Mouse (Mus musculus): Measurements from ENCODE around the gene Mlf2. TPM values are rescaled to one million over a fixed set of nuclear protein-coding genes. Genes with fewer than 3 reads are reported as not detected.
A peak's percentile ranks its signal among the peaks of the same experiment; 100 is the strongest.

Mlf2 gene
- polyA plus RNA-seq, 1 experiment from 2014 or later: 443 TPM

- H3K9ac ChIP-seq (ENCODE audit: low read depth, low read length): peak overlapping the region; percentile 20; the same call in 1 of the 2 replicates
- no peaks in the 10 kb centered on the region for H3K9me3 ChIP-seq (ENCODE audit: control insufficient read depth, low read length)
- H3K4me1 ChIP-seq (replicated peaks; ENCODE audit: control insufficient read depth, insufficient read depth, low read length): peaks cover 10% of the 10 kb centered on the region
- WGBS: 28% methylated on average over 9 of the region's 9 CpGs
- H3K36me3 ChIP-seq (ENCODE audit: control insufficient read depth, insufficient read depth, low read length): no peaks in the 10 kb centered on the region
- peak overlapping the region; percentile 30; the same call in 1 of the 2 replicates for H3K4me2 ChIP-seq (replicated peaks; ENCODE audit: low read depth, low read length)
- ATAC-seq (ENCODE audit: low FRiP score) (no peak), DNase-seq (ENCODE audit: low spot score) (peak; percentile 31)
- 0 out of 2 replicates have a peak overlapping the region, but pooled peaks have one; percentile 10 for H3K4me3 ChIP-seq (ENCODE audit: low read depth, low read length)
- H3K27me3 ChIP-seq (ENCODE audit: control insufficient read depth, insufficient read depth, low read length): no peaks in the 10 kb centered on the region
- H3K27ac ChIP-seq (ENCODE audit: low read depth, low read length): peak overlapping the region; percentile 100
These were observed 10.7 kb upstream of the Mlf2 start for GRCm38 (mm10) chr6:124920318-124921085.

DNA sequence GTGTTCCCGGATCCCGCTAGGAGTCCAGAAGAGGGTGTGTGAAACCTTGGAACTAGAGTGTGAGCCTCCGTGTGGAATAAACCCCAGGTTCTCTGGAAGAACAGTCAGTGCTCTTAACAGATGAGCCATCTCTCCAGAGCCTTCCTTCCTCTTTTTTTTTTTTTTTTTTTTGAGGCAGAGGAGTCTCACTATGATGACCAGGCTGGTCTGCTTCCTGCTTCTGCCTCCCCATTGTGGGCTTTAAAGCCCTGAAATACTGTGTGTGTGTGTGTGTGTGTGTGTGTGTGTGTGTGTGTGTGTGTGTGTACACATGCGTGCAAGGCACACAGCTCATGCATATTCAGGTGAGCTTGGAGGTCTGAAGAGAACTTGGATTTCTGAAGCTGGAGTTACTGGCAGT lies 9.6 kb upstream of the Mlf2 start:
- H3K9ac ChIP-seq (ENCODE audit: low read depth, low read length): no peak overlapping the region
- no peaks in the 10 kb centered on the region for H3K9me3 ChIP-seq (ENCODE audit: control insufficient read depth, low read length)
- DNase-seq (ENCODE audit: low spot score) (no peak), ATAC-seq (ENCODE audit: low FRiP score) (no peak)
- H3K4me1 ChIP-seq (replicated peaks; ENCODE audit: control insufficient read depth, insufficient read depth, low read length): peaks cover 6% of the 10 kb centered on the region; the same call in 1 of the 2 replicates
- H3K27me3 ChIP-seq (ENCODE audit: control insufficient read depth, insufficient read depth, low read length): no peaks in the 10 kb centered on the region
- WGBS: 81% methylated on average over 4 of the region's 4 CpGs
- H3K27ac ChIP-seq (ENCODE audit: low read depth, low read length): peak overlapping the region; percentile 100
- no peak overlapping the region for H3K4me2 ChIP-seq (replicated peaks; ENCODE audit: low read depth, low read length)
- no peak overlapping the region for H3K4me3 ChIP-seq (ENCODE audit: low read depth, low read length)
- H3K36me3 ChIP-seq (ENCODE audit: control insufficient read depth, insufficient read depth, low read length): no peaks in the 10 kb centered on the region

- H3K9me3 ChIP-seq (ENCODE audit: control insufficient read depth, low read length): no peaks in the 10 kb centered on the region
- H3K27ac ChIP-seq (ENCODE audit: low read depth, low read length): no peak overlapping the region
- ATAC-seq (ENCODE audit: low FRiP score) (no peak), DNase-seq (ENCODE audit: low spot score) (no peak)
- no peak overlapping the region for H3K9ac ChIP-seq (ENCODE audit: low read depth, low read length)
- H3K4me3 ChIP-seq (ENCODE audit: low read depth, low read length): no peak overlapping the region
- no peak overlapping the region for H3K4me2 ChIP-seq (replicated peaks; ENCODE audit: low read depth, low read length)
- 43% methylated on average over 12 of the region's 12 CpGs for WGBS
- peaks cover 3% of the 10 kb centered on the region; the same call in 1 of the 2 replicates for H3K4me1 ChIP-seq (replicated peaks; ENCODE audit: control insufficient read depth, insufficient read depth, low read length)
- H3K27me3 ChIP-seq (ENCODE audit: control insufficient read depth, insufficient read depth, low read length): no peaks in the 10 kb centered on the region
- no peaks in the 10 kb centered on the region for H3K36me3 ChIP-seq (ENCODE audit: control insufficient read depth, insufficient read depth, low read length)
These were observed 5.9 kb upstream of the Mlf2 start for GRCm38 (mm10) chr6:124925173-124925793.

DNA sequence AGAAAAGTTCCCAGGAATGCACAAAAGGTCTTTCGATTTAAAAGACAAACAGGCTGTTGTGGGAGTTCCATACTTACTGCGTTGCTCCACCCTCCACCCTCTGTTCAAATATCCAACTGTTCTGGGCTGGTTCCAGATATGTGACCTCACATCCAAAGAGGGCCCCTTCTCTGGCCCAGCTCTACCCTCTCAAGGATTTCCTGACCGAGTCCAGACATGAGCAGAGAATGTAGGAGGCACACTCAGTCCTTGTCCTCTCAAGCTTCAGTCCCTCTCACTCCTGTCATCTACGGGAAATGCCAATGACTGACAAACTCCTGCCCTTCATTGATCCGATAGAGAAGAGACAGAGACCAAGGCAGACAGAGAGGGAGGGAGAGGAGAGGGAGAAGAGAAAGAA lies 5.2 kb upstream of the Mlf2 start:
- H3K4me1 ChIP-seq (replicated peaks; ENCODE audit: control insufficient read depth, insufficient read depth, low read length): no peaks in the 10 kb centered on the region; the same call in 1 of the 2 replicates
- H3K27ac ChIP-seq (ENCODE audit: low read depth, low read length): no peak overlapping the region
- ATAC-seq (ENCODE audit: low FRiP score): no peak
- WGBS: 56% methylated on average over 5 of the region's 5 CpGs
- no peaks in the 10 kb centered on the region for H3K36me3 ChIP-seq (ENCODE audit: control insufficient read depth, insufficient read depth, low read length)
- H3K9ac ChIP-seq (ENCODE audit: low read depth, low read length): no peak overlapping the region
- DNase-seq (ENCODE audit: low spot score): no peak
- no peaks in the 10 kb centered on the region for H3K9me3 ChIP-seq (ENCODE audit: control insufficient read depth, low read length)
- H3K4me2 ChIP-seq (replicated peaks; ENCODE audit: low read depth, low read length): no peak overlapping the region
- no peak overlapping the region for H3K4me3 ChIP-seq (ENCODE audit: low read depth, low read length)
- H3K27me3 ChIP-seq (ENCODE audit: control insufficient read depth, insufficient read depth, low read length): no peaks in the 10 kb centered on the region

- DNase-seq (ENCODE audit: low spot score): peak; percentile 5
These were observed 955 bp upstream of the Mlf2 start for GRCm38 (mm10) chr6:124930231-124930630.

GRCm38 (mm10) chr6:124931525-124932313 lies 533 bp downstream of the Mlf2 start:
- H3K4me1 ChIP-seq (replicated peaks; ENCODE audit: control insufficient read depth, insufficient read depth, low read length): peaks cover 6% of the 10 kb centered on the region; the same call in 1 of the 2 replicates
- H3K27me3 ChIP-seq (ENCODE audit: control insufficient read depth, insufficient read depth, low read length): no peaks in the 10 kb centered on the region
- H3K9ac ChIP-seq (ENCODE audit: low read depth, low read length): peak overlapping the region; percentile 93
- no peaks in the 10 kb centered on the region for H3K9me3 ChIP-seq (ENCODE audit: control insufficient read depth, low read length)
- WGBS: 1% methylated on average over 46 of the region's 48 CpGs
- peaks cover 11% of the 10 kb centered on the region for H3K36me3 ChIP-seq (ENCODE audit: control insufficient read depth, insufficient read depth, low read length)
- DNase-seq (ENCODE audit: low spot score) (peak; percentile 66), ATAC-seq (ENCODE audit: low FRiP score) (peak; percentile 45)
- H3K4me2 ChIP-seq (replicated peaks; ENCODE audit: low read depth, low read length): peak overlapping the region; percentile 77
- H3K27ac ChIP-seq (ENCODE audit: low read depth, low read length): peak overlapping the region; percentile 91
- peak overlapping the region; percentile 86 for H3K4me3 ChIP-seq (ENCODE audit: low read depth, low read length)

More at GRCm38 (mm10) chr6:124930231-124930630, 955 bp upstream of the Mlf2 start:
- Histone ChIP-seq H3K27ac (ENCODE audit: low read depth, low read length) (peak overlapping the region; percentile 91), H3K4me2 (replicated peaks; ENCODE audit: low read depth, low read length) (peak overlapping the region; percentile 40; the same call in 1 of the 2 replicates), H3K9ac (ENCODE audit: low read depth, low read length) (peak overlapping the region; percentile 62; the same call in 1 of the 2 replicates), H3K36me3 (ENCODE audit: control insufficient read depth, insufficient read depth, low read length) (peaks cover 11% of the 10 kb centered on the region), H3K4me3 (ENCODE audit: low read depth, low read length) (peak overlapping the region; percentile 86; the same call in 1 of the 2 replicates), H3K4me1 (replicated peaks; ENCODE audit: control insufficient read depth, insufficient read depth, low read length) (peaks cover 6% of the 10 kb centered on the region; the same call in 1 of the 2 replicates), H3K9me3 (ENCODE audit: control insufficient read depth, low read length) (no peaks in the 10 kb centered on the region), H3K27me3 (ENCODE audit: control insufficient read depth, insufficient read depth, low read length) (no peaks in the 10 kb centered on the region)
- ATAC-seq (ENCODE audit: low FRiP score): no peak
- WGBS: 57% methylated on average over 1 of the region's 1 CpGs

- Histone ChIP-seq H3K9me3 (ENCODE audit: control insufficient read depth, low read length) (no peaks in the 10 kb centered on the region), H3K36me3 (ENCODE audit: control insufficient read depth, insufficient read depth, low read length) (peaks cover 11% of the 10 kb centered on the region), H3K4me1 (replicated peaks; ENCODE audit: control insufficient read depth, insufficient read depth, low read length) (peaks cover 6% of the 10 kb centered on the region; the same call in 1 of the 2 replicates), H3K27me3 (ENCODE audit: control insufficient read depth, insufficient read depth, low read length) (no peaks in the 10 kb centered on the region), H3K9ac (ENCODE audit: low read depth, low read length) (peak overlapping the region; percentile 93), H3K4me2 (replicated peaks; ENCODE audit: low read depth, low read length) (peak overlapping the region; percentile 77), H3K4me3 (ENCODE audit: low read depth, low read length) (peak overlapping the region; percentile 86), H3K27ac (ENCODE audit: low read depth, low read length) (no peak overlapping the region)
- DNase-seq (ENCODE audit: low spot score) (no peak), ATAC-seq (ENCODE audit: low FRiP score) (no peak)
- 50% methylated on average over 12 of the region's 12 CpGs for WGBS
These were observed 1.1 kb downstream of the Mlf2 start for GRCm38 (mm10) chr6:124932314-124932695.

GRCm38 (mm10) chr6:124933127-124933526 lies 1.9 kb downstream of the Mlf2 start:
- Histone ChIP-seq H3K27me3 (ENCODE audit: control insufficient read depth, insufficient read depth, low read length) (no peaks in the 10 kb centered on the region), H3K4me1 (replicated peaks; ENCODE audit: control insufficient read depth, insufficient read depth, low read length) (peaks cover 6% of the 10 kb centered on the region; the same call in 1 of the 2 replicates), H3K36me3 (ENCODE audit: control insufficient read depth, insufficient read depth, low read length) (peaks cover 11% of the 10 kb centered on the region), H3K9ac (ENCODE audit: low read depth, low read length) (no peak overlapping the region), H3K9me3 (ENCODE audit: control insufficient read depth, low read length) (no peaks in the 10 kb centered on the region), H3K27ac (ENCODE audit: low read depth, low read length) (no peak overlapping the region), H3K4me3 (ENCODE audit: low read depth, low read length) (no peak overlapping the region), H3K4me2 (replicated peaks; ENCODE audit: low read depth, low read length) (no peak overlapping the region)
- DNase-seq (ENCODE audit: low spot score) (no peak), ATAC-seq (ENCODE audit: low FRiP score) (no peak)
- 95% methylated on average over 3 of the region's 3 CpGs for WGBS
